Mouse (Mus musculus): ENCODE results near the gene Tmem189. TPM values are rescaled to one million over a fixed set of nuclear protein-coding genes. Genes with fewer than 3 reads are reported as not detected.

Tmem189 gene
- polyA plus RNA-seq, 1 experiment from 2014 or later = 43.3 TPM

- TF ChIP-seq CTCF (IDR thresholded peaks at IDR 0.05; ENCODE audit: low read depth) = peak; percentile 73
- H3K4me3 ChIP-seq (ENCODE audit: low read depth, low read length) = no peak overlapping the region
- H3K9ac ChIP-seq = no peak overlapping the region
- ATAC-seq (ENCODE audit: insufficient read depth) (no peak), DNase-seq (peak; percentile 75)
- no peak overlapping the region for H3K27ac ChIP-seq (ENCODE audit: low read depth)
- no peak overlapping the region for H3K4me2 ChIP-seq
- H3K36me3 ChIP-seq (ENCODE audit: insufficient read depth) = no peaks in the 10 kb centered on the region
- 43% methylated on average over 5 of the region's 5 CpGs for WGBS
- H3K9me3 ChIP-seq (ENCODE audit: low read depth, low read length) = no peaks in the 10 kb centered on the region
- H3K27me3 ChIP-seq (ENCODE audit: insufficient read depth, low read length) = no peaks in the 10 kb centered on the region
- H3K4me1 ChIP-seq (ENCODE audit: insufficient read depth) = no peaks in the 10 kb centered on the region
Measured at GRCm38 (mm10) chr2:167680657-167681056, 9.0 kb downstream of the Tmem189 start.

DNA sequence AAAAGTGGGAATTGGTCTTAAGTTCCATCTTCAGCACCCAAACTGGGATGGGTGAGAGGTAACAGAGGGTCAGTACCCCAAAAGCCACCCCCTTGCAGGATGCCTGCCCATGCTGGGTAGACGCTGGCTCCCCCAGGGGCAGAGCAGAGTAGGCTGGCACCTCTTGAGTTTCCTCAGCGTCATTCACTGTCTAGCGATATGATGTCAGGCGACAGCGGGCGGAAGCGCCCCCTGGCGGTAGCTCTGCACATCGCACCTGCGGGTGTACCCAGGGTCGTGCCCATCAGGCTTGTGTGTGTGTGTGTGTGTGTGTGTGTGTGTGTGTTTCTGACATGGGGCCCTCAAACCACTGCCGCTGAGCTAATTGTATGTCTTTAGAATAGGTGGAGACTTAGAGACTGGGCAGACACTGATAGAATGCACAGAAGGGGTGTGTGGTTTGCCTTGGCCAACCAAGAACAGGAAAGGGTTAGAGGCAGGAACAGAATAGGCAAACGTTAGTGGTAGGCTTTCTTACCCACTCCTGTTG is 9.7 kb downstream of the Tmem189 start:
- Histone ChIP-seq H3K27ac (ENCODE audit: low read depth) (no peak overlapping the region), H3K4me2 (no peak overlapping the region), H3K36me3 (ENCODE audit: insufficient read depth) (no peaks in the 10 kb centered on the region), H3K9me3 (ENCODE audit: low read depth, low read length) (no peaks in the 10 kb centered on the region), H3K9ac (no peak overlapping the region), H3K4me1 (ENCODE audit: insufficient read depth) (no peaks in the 10 kb centered on the region), H3K27me3 (ENCODE audit: insufficient read depth, low read length) (no peaks in the 10 kb centered on the region), H3K4me3 (ENCODE audit: low read depth, low read length) (no peak overlapping the region)
- ATAC-seq (ENCODE audit: insufficient read depth) (peak; percentile 76), DNase-seq (peak; percentile 91)
- 3% methylated on average over 13 of the region's 13 CpGs for WGBS
- peak; percentile 99 for TF ChIP-seq CTCF (IDR thresholded peaks at IDR 0.05; ENCODE audit: low read depth)

DNA sequence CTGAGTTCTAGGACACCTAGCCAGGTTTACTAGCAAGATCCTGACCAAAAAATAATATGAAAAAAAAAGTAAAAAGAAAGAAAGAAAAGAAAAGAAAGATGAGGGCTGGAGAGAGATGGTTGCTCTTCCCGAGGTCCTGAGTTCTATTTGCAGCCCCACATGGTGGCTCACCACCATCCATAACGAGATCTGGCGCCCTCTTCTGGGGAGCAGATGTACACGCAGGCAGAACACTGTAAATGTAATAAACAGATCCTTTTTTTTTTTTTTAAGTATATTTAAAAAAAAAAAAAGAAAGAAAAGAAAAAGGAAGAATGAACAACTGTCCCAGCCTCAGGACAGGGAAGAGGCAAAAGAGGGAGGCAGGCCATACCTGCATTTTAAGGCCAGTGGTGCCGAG is 11.0 kb downstream of the Tmem189 start:
- H3K9ac ChIP-seq = no peak overlapping the region
- 49% methylated on average over 5 of the region's 5 CpGs for WGBS
- no peak overlapping the region for H3K27ac ChIP-seq (ENCODE audit: low read depth)
- H3K9me3 ChIP-seq (ENCODE audit: low read depth, low read length) = no peaks in the 10 kb centered on the region
- no peaks in the 10 kb centered on the region for H3K27me3 ChIP-seq (ENCODE audit: insufficient read depth, low read length)
- DNase-seq (peak; percentile 45), ATAC-seq (ENCODE audit: insufficient read depth) (no peak)
- no peak overlapping the region for H3K4me3 ChIP-seq (ENCODE audit: low read depth, low read length)
- no peaks in the 10 kb centered on the region for H3K36me3 ChIP-seq (ENCODE audit: insufficient read depth)
- no peaks in the 10 kb centered on the region for H3K4me1 ChIP-seq (ENCODE audit: insufficient read depth)
- peak; percentile 56 for TF ChIP-seq CTCF (IDR thresholded peaks at IDR 0.05; ENCODE audit: low read depth)
- H3K4me2 ChIP-seq = no peak overlapping the region

DNA sequence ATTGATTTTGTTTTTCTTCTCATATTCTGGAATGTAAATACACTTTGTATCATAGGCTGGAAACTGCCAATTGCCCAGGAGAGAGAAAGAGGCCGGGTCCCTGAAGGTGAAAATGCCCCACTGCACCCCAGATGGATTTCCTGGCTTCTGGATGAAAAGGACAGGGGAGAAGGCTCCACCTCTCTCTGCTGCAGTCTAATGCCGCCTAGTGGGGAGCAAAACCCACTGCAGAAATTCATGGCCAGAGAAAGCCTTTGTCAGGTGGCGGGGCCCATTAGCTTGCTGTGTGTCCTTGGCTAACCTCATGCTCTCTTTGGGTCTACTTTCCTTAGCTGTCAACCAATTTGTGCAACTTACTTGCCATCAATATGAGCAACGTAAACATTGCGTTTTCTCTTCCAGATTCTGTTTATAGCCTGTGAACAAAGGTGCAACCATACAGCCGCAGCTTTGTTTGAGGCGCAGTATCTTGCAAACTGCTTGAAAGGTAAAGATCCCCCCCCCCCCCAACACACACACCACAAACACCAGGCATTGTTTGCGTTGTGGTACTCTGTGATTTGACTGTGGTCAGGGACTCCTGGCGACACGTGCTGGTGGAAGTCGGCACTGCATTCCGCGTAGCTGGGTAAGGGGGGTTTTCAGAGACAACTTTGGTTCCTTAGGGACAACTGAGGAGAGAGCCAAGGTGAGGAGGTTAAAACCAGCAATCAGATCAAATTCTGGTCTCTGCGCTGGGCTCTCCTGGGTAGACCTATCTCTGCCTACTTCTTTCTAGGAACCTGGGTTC is 14.3 kb downstream of the Tmem189 start:
- Histone ChIP-seq H3K9me3 (ENCODE audit: low read depth, low read length) (no peaks in the 10 kb centered on the region), H3K36me3 (ENCODE audit: insufficient read depth) (no peaks in the 10 kb centered on the region), H3K27ac (ENCODE audit: low read depth) (no peak overlapping the region), H3K4me1 (ENCODE audit: insufficient read depth) (no peaks in the 10 kb centered on the region), H3K27me3 (ENCODE audit: insufficient read depth, low read length) (no peaks in the 10 kb centered on the region), H3K4me2 (no peak overlapping the region), H3K9ac (no peak overlapping the region), H3K4me3 (ENCODE audit: low read depth, low read length) (no peak overlapping the region)
- DNase-seq (peak; percentile 74), ATAC-seq (ENCODE audit: insufficient read depth) (no peak)
- 35% methylated on average over 14 of the region's 14 CpGs for WGBS
- TF ChIP-seq CTCF (IDR thresholded peaks at IDR 0.05; ENCODE audit: low read depth) = peak; percentile 76

- no peaks in the 10 kb centered on the region for H3K36me3 ChIP-seq (ENCODE audit: insufficient read depth)
- no peaks in the 10 kb centered on the region for H3K27me3 ChIP-seq (ENCODE audit: insufficient read depth, low read length)
- peak; percentile 52; the same call in 1 of the 2 replicates for ATAC-seq (ENCODE audit: insufficient read depth)
- H3K9ac ChIP-seq = no peak overlapping the region
- no peak overlapping the region for H3K27ac ChIP-seq (ENCODE audit: low read depth)
- peak overlapping the region; percentile 35; the same call in 1 of the 2 replicates for H3K4me2 ChIP-seq
- 18% methylated on average over 13 of the region's 13 CpGs for WGBS
- DNase-seq = peak; percentile 43
- H3K4me1 ChIP-seq (ENCODE audit: insufficient read depth) = no peaks in the 10 kb centered on the region
- no peak overlapping the region for H3K4me3 ChIP-seq (ENCODE audit: low read depth, low read length)
- TF ChIP-seq CTCF (IDR thresholded peaks at IDR 0.05; ENCODE audit: low read depth) = no peak
- H3K9me3 ChIP-seq (ENCODE audit: low read depth, low read length) = no peaks in the 10 kb centered on the region
Measured at GRCm38 (mm10) chr2:167672212-167672685, 17.4 kb downstream of the Tmem189 start.

DNA sequence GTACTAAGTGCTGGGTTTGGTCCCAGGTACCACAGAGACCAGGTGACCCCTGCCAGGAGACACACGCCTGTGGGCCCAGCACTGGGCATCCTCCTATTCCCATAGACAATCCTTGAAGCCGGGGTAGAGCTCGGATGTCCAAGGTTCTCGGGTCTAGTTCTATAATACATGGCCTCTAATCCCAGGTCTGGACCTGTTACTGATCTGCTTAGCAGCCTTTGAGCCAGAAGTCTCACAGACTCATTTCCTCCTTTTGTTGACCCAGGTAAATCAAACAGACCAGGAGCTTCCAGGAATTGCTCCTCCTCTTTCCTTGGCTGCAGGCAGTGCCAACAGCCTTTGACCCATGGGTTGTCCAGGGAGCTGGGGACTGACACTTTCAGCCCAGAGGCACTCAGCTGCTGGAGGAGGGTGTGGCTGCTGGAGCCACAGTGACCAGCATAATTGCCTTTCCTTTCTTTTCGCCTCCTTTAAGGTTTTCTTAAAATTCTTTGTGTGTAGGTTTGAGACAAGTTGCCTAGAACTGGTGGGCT is 18.5 kb downstream of the Tmem189 start:
- no peak overlapping the region for H3K9ac ChIP-seq
- H3K27me3 ChIP-seq (ENCODE audit: insufficient read depth, low read length) = no peaks in the 10 kb centered on the region
- no peak overlapping the region for H3K4me3 ChIP-seq (ENCODE audit: low read depth, low read length)
- no peaks in the 10 kb centered on the region for H3K36me3 ChIP-seq (ENCODE audit: insufficient read depth)
- no peak overlapping the region for H3K4me2 ChIP-seq
- WGBS = 82% methylated on average over 5 of the region's 5 CpGs
- H3K27ac ChIP-seq (ENCODE audit: low read depth) = no peak overlapping the region
- ATAC-seq (ENCODE audit: insufficient read depth) (no peak), DNase-seq (no peak)
- no peaks in the 10 kb centered on the region for H3K4me1 ChIP-seq (ENCODE audit: insufficient read depth)
- H3K9me3 ChIP-seq (ENCODE audit: low read depth, low read length) = no peaks in the 10 kb centered on the region
- no peak for TF ChIP-seq CTCF (IDR thresholded peaks at IDR 0.05; ENCODE audit: low read depth)

- Histone ChIP-seq H3K4me2 (no peak overlapping the region), H3K27me3 (ENCODE audit: insufficient read depth, low read length) (no peaks in the 10 kb centered on the region), H3K4me1 (ENCODE audit: insufficient read depth) (no peaks in the 10 kb centered on the region), H3K9ac (no peak overlapping the region), H3K36me3 (ENCODE audit: insufficient read depth) (no peaks in the 10 kb centered on the region), H3K4me3 (ENCODE audit: low read depth, low read length) (no peak overlapping the region), H3K27ac (ENCODE audit: low read depth) (no peak overlapping the region), H3K9me3 (ENCODE audit: low read depth, low read length) (no peaks in the 10 kb centered on the region)
- DNase-seq = no peak
- no peak for TF ChIP-seq CTCF (IDR thresholded peaks at IDR 0.05; ENCODE audit: low read depth)
- 54% methylated on average over 4 of the region's 4 CpGs for WGBS
- no peak for ATAC-seq (ENCODE audit: insufficient read depth)
Measured at GRCm38 (mm10) chr2:167669398-167669797, 20.2 kb downstream of the Tmem189 start.
